Mouse (Mus musculus): Measurements from ENCODE around the gene Rcn2.
"Not testable (repeated sequence)": the region's sequence is repeated elsewhere in the genome, so short reads cannot be mapped to it uniquely, and the experiment has no call there.

Gene Rcn2

GRCm38 (mm10) chr9:56041372-56042180 is at the start of gene Rcn2:
Gene Rcn2 (plus strand): TSS chr9:56041845.
- DNase-seq = peak; percentile 97

DNA sequence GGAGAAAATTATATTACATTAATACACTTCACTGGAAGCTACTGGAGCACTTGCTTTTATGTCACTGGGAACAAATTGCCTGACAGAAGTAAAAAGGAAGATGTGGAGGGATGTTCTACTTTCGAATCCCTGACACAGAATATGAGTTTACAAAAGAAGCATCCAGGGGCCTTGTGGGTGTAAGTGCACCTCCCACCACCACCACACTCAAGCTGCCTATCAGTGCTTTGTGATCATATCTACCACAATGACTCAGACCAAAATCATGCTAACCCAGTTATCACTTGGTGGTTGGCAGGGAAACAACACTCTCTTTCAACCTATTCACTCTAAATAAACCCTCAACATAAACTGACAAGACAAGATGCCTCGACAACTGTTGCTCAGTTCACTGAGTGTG is 37.0 kb upstream of the Rcn2 start:
- DNase-seq = not testable (repeated sequence)

- no peak for DNase-seq
These were observed 31.2 kb upstream of the Rcn2 start, which contains the start of gene 4930563M21Rik for GRCm38 (mm10) chr9:56010450-56010849. Gene 4930563M21Rik (minus strand): TSS chr9:56010550.

DNA sequence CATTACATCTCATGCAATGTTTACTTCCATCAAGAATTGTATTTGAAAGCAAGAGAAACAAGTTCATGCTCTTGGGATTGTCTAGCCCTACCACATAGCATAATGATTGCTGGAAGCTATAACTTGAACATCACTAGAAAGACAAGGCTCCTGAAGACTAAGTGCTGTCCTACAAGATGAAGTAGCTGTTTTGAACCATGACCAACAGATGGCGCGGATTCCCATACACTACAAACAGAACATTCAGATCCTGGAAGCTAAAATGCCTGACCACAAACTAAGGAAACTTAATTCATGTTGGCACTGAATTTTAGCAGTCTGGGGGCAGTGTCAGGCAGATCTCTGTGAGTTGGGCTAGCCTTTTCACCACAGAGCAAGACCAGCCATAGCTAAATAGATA is 16.9 kb upstream of the Rcn2 start:
- no peak for DNase-seq

DNA sequence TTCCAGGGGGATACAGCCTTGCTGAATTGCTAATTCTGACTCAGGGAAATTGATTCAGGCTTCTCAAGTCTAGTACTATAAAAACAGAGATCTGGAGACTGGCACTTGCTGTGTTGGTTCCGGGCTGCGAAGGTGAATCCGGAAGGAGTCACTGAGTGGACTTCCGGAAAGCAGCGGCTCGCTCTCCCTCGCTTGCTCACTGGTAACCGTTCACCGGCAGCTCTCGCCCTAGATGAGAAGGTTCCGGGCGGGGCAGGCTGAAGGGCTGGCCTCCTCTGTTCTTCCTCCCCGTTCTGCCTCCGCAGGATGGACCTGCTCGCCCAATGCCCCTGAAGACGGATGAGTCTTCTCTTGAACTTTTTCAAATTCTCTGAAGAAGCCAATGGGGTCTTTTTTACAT is 14.4 kb upstream of the Rcn2 start:
- DNase-seq = no peak

- no peak for DNase-seq
These were observed 9.4 kb upstream of the Rcn2 start for GRCm38 (mm10) chr9:56032219-56032618.

- no peak for DNase-seq
These were observed 556 bp downstream of the Rcn2 start for GRCm38 (mm10) chr9:56042181-56042621.

DNA sequence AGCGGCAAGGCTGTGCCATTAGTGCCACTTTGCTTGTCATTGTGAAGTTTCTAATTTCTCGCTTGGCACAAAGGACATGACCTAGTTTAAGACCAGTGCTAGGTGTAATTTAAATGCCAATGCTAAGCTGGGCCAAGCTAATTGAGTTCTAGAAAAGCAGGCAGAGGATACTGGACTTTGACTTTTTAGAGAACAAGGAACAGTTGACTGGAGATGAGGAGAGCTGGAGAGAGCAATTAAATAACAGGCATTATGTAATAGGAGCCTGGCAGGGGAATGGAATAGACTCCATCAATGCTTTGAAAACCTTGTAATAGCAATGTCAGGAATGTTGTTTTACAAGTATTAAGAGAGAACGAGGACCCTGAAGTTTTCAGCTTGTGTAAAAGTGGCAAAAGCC is 12.2 kb downstream of the Rcn2 start:
- DNase-seq = peak; percentile 42

GRCm38 (mm10) chr9:56056147-56056546 is 14.5 kb downstream of the Rcn2 start:
- no peak for DNase-seq

- DNase-seq = no peak
These were observed 20.7 kb downstream of the Rcn2 start for GRCm38 (mm10) chr9:56062336-56062735.

DNA sequence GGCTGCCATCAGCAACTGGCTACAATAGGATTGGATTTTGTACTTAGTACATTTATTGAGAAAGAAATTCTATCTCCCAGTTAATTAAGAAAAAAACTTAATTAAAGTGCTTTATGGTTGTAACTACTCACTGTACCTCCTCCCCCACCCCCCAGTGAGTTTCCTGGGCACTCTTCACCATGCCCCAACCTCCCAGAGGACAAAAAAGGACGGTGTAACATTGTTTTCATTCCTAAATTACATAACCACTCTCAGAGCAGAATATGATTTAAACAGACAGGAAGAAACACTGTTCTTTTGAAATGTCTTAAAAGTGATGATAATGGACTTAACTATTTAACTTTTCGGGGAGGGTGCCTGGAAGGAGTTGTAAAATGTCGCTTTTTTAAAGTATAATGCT is 23.4 kb downstream of the Rcn2 start:
- DNase-seq = no peak

GRCm38 (mm10) chr9:56067964-56068363 is 26.3 kb downstream of the Rcn2 start:
- no peak for DNase-seq

DNA sequence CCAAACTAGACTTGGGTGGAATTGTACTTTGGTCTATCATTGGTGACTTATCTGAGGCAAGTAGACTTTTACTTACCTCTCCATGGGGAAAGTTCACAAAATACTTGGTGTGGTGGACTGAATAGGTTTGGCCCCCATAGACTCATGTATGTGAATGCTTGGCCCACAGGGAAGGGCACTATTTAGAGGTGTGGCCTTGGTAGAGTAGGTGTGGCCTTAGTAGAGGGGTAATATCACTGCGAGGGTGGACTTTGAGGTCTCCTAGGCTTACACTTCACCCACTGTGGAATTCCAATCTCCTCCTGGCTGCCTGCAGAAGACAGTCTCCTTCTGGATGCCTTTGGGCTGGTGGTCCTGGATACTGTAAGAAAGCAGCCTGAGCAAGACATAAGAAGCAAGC is 27.0 kb downstream of the Rcn2 start:
- no peak for DNase-seq

DNA sequence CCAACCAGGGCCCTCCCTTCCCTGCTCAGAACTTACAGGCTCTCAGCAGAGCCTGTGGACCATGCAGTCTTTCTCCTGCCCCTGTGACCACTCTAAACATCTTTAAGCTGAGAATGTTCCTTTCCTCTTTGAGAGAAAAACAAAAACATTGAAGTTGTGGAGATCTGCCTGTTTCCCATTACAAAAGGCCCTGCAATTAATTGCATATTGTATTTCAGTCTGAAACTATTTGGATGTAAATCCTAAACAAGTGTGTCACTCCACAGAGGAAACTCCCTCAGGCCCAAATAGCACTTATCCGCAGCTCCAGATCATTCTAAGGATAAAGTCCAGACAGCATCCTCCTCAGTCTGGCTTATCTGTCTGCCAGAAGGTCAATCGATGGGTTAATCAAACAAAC is 31.2 kb downstream of the Rcn2 start:
- no peak for DNase-seq

GRCm38 (mm10) chr9:56074863-56075262 is 33.2 kb downstream of the Rcn2 start:
- no peak for DNase-seq

DNA sequence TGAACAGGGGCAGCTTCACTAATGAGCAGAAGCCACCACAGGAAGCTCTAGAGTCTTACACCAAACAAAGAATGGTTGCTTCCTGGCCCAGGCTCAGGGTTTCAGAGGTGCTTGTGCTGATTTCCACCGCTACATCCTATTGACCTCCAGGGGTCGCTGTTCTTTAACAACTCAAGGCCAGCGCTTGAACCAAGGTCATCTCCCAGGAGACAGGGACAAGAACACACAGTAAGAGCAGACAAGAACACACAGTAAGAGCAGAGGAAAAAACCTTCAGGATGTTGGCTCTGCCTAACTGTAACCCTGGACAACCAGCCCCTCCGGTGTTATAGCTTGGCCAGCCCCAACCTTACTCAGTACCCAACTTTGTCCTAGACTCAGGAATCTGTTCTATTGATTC is 33.6 kb downstream of the Rcn2 start:
- peak; percentile 93 for DNase-seq

DNA sequence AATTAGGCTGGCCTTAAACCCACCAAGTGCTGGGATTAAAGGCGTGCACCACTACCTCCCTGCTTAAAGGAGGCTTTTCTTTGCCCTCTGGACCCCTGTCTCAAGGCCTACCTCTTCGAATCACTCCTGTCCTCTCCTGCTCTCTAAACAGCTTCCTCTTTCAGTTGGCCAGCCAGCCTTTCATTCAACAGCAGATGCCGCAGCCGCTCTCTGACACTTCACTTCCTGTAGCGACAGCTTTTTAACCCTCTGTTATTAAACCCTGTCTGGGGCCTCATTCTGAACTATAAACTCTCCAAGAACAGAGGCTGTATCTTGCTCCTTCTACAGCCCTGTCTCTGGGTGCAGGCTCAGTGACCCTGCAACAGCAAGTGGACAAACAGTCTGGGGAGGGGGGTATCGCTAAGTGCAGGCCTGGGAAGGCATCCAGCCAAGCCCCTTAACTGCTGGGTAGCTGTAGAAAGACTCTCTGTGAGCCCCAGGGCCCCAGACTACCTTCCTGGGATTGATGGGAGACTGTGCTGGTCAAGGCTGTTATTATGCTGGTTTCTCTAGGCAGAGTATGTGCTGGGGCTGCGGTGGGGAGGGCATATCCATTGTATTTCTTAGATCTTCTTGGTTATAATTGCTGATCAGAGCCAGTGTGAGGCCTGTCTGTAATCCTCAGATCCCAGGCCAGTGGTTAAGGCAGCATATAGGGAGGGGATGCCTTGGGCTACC is 34.4 kb downstream of the Rcn2 start:
- peak; percentile 35 for DNase-seq

- DNase-seq = no peak
These were observed 37.9 kb downstream of the Rcn2 start for GRCm38 (mm10) chr9:56079587-56079986.

DNA sequence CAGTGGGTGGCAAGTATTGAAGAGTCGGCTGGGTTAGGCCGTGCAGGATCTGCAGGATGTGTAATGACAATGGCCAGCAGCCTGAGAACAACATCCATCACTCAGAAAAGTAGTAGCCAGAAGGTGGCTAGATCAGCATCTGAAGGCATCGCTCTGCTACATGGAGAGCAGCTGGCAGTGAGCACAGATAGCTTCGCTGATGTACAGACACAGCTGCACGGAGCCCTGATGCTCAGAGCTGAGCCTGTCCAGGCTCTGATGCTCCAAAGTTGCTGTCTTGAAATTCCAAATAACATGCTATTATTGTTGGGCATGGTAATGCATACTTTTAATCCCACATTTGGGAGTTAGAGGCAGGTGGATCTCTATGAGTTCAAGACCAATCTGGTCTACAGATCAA is 44.9 kb downstream of the Rcn2 start:
- no peak for DNase-seq

- peak; percentile 56 for DNase-seq
These were observed 48.3 kb downstream of the Rcn2 start, which contains the start of gene Pstpip1 for GRCm38 (mm10) chr9:56089778-56090520. Gene Pstpip1 (plus strand): TSS chr9:56089962.

DNA sequence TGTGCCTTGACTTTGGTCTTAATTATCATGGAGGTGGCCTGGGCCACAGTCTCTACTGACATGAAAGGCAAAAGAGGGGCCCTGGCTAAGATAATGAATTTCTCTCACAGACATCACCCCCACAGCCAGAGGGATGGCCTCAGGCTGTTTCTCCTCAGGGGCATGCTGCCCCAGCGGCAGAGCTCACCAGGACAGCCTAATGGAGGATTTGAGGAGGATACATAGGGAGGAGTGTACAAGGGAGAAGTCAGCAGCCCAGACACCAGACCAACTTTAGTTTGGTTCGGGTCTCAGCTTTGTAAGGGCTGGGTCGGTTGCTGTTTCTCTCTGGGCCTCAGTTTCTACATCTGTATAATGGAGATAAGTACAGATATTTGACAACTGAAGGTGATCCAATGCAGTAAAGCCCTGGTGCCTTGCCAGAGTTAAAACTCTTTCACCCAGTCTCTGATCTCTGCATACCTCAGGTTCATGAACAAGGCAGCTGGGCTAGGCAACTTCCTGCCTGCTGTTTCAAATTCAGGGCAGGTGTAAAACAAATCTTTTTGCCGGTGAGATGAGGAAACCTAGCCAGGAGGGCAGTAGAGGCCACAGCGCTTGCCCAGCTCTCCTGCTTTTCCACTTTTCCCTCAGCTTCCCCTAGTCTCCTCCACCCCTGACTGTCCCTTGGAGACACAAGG is 49.0 kb downstream of the Rcn2 start:
- DNase-seq = no peak

DNA sequence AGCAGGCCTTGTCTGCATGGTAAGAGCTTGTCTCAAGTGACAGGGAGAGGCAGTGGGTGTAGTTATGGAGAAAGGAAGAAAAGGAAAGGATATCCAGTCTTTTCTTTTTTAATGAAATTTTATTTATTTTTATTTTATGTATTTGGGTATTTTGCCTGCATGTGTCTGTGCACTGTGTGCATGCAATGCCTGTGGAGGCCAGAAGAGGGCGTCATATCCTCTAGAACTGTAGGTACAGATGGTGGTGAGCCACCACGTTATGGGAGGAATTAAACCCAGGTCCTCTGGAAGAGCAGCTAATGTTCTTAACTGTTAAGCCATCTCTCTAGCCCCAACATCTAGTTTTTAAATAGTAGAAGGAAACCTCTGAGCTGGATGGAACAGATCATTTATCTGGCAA is 50.5 kb downstream of the Rcn2 start:
- DNase-seq = no peak

All from retina, postnatal 1 day (tissue).